Mouse (Mus musculus): ENCODE data around the gene Zdhhc16.

The Zdhhc16 gene

DNA sequence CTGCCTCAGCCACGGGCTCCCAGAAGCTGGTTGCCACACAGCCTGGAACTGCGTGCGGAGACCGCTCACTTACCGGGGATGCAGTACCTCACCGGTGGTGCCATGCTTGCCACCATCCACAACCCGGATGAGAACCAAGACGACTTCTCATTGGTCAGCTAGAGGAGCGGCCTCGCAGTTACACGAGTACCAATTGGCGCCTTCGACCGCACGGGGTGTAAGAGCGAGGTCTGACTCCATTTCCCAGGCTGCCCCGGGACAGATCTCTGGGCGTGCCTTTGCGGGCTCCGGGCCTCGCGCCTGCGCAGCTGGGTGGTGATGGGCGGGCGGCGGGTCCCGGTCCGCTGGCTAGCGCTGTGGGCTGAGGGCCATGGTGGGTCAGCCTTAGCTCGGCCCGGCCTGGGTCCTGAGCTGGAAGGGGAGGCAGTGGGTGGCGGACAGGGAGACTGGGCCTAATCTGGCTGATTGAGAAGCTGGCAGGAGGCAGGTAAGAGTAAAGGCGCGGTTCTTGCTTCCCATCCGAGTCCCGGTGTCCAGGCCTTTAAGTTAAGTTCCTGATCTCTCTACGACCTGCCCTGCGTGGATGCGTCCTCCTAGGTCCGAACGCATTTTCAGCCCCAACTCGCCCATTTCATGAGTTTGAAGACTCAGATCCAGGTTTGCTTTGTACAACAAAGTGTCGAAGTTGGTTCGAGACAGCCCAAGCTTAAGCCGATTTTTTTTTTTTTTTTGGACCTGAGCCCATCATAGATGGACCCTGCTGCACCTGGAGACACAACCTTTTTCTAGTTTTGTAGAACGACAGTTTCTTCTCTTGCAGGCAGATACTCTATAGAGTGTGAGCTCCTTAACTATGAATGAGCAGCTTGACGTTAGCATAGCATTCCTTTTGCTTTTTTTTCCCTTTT is at the start of gene Zdhhc16, which contains the start of gene Exosc1:
Zdhhc16 (plus strand) TSS at position 302 of the 908 bp plus-strand sequence.
Exosc1 (minus strand) TSS at position 245 of the 908 bp plus-strand sequence.
- in situ Hi-C loops (cut with MseI, MboI): no loop called here

DNA sequence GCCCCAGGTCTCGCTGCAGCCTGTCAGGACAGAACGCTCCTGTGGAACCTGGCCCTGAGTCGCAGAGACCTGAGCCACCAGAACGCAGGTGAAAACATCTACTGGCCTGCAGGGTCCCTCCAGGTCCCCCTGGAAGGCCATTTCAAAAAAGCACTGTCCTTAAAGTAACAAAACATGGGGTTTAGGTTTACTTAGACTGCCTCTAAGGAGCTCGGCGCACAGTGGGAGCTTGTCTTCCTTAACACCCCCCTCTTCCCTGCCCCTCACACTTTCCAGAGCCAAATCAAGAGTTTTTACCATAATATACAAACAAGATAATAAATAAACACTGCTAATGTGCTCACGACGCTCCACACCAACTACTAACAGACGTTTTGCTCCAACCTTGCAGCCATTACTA is 49.4 kb upstream of the Zdhhc16 start:
- in situ Hi-C loops (cut with MseI, MboI): no loop called here

GRCm38 (mm10) chr19:41888191-41888590 is 45.1 kb upstream of the Zdhhc16 start:
- in situ Hi-C loops (cut with MseI, MboI): no loop called here

GRCm38 (mm10) chr19:41894959-41895358 is 38.3 kb upstream of the Zdhhc16 start:
- in situ Hi-C loops (cut with MseI, MboI): no loop called here

GRCm38 (mm10) chr19:41895460-41896318 is 37.6 kb upstream of the Zdhhc16 start, which contains the start of gene Rrp12:
Gene Rrp12 (minus strand): TSS chr19:41896173.
- in situ Hi-C loops (cut with MseI, MboI): no loop called here

GRCm38 (mm10) chr19:41896319-41896711 is 37.0 kb upstream of the Zdhhc16 start:
- in situ Hi-C loops (cut with MseI, MboI): no loop called here

- in situ Hi-C loops (cut with MseI, MboI): no loop called here
These were observed 34.4 kb upstream of the Zdhhc16 start for GRCm38 (mm10) chr19:41898860-41899259.

GRCm38 (mm10) chr19:41900495-41901090 is 32.7 kb upstream of the Zdhhc16 start:
- in situ Hi-C loops (cut with MseI, MboI): no loop called here

DNA sequence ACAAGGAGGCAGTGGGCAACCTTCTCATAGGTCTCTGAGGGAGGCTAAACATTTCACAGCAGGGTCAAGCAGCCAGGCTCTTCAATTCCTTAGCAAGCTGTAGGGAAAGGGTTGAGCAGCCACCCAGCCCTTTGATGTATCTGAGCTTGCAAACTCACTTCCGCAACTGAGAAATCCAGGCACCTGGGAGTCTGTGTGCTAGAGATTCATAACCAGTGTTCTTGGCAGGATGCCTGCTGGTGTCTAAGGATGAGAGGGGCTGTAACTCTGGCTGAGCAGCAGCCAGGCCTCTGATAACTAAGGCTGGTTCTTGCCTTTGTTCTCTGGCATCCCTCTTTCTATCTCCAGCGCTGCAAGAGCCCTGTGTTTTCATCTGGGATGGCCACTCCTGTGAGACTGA is 31.6 kb upstream of the Zdhhc16 start:
- in situ Hi-C loops (cut with MseI, MboI): no loop called here

- in situ Hi-C loops (cut with MseI, MboI): no loop called here
These were observed 30.3 kb upstream of the Zdhhc16 start for GRCm38 (mm10) chr19:41902848-41903593.

DNA sequence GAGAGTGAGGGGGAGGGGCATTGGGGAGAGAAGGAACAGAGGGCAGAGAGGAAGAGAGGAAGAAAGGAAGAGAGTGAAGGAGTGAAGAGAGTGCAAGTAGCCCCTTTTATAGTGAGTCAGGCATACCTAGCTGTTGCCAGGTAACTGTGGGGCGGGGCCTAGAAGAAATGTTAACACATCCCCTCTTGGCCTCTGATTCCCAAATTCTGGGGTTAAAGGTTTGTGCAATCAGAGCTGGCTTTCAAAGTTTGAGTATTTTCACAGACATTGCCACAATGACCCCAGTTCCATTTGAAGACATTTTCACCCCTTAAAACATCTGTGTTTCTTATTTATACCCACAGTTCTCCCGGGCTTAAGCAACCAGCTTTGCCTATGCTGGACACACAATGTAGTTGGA is 28.0 kb upstream of the Zdhhc16 start:
- in situ Hi-C loops (cut with MseI, MboI): no loop called here

GRCm38 (mm10) chr19:41906311-41907078 is 26.8 kb upstream of the Zdhhc16 start:
- in situ Hi-C loops (cut with MseI, MboI): no loop called here

GRCm38 (mm10) chr19:41907079-41907760 is 26.1 kb upstream of the Zdhhc16 start:
- in situ Hi-C loops (cut with MseI, MboI): no loop called here

DNA sequence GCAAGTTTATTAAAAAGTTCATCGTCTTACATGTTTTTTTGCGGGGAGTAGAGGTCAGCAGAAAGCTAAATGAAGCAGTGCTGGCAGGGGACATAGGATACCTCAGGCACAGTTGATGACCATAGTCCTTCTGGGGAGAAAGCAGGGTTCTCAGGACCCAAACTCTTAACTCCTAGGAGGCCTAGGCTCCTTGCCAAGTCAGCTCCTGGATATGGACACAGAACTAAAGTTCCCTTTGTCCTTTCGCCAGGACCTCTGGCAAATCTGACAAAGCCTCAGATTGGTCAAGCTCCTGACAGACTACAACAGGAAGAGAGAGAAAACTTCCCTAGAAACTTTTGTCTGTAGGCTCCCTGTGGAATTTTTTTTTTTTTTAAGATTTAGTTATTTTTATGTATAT is 24.5 kb upstream of the Zdhhc16 start:
- in situ Hi-C loops (cut with MseI, MboI): no loop called here

DNA sequence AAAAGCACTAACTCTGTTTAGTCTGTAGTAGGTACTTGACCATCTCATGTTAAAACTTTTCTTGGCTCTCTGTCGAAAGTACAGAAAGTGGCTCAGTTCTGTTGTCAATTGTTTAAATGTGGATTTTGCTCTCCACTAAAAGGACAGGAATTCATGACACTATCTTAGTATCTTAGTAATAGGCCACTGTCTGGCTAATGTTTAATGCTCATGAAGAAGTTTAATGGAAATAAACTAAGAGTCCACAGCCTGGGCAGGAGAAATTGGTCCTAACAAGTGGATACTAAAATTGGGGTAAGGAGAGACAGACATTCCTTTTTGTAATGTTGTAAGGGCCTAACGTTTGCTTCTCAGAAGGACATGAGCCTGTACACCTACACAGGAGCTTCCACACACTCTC is 22.9 kb upstream of the Zdhhc16 start:
- in situ Hi-C loops (cut with MseI, MboI): no loop called here

DNA sequence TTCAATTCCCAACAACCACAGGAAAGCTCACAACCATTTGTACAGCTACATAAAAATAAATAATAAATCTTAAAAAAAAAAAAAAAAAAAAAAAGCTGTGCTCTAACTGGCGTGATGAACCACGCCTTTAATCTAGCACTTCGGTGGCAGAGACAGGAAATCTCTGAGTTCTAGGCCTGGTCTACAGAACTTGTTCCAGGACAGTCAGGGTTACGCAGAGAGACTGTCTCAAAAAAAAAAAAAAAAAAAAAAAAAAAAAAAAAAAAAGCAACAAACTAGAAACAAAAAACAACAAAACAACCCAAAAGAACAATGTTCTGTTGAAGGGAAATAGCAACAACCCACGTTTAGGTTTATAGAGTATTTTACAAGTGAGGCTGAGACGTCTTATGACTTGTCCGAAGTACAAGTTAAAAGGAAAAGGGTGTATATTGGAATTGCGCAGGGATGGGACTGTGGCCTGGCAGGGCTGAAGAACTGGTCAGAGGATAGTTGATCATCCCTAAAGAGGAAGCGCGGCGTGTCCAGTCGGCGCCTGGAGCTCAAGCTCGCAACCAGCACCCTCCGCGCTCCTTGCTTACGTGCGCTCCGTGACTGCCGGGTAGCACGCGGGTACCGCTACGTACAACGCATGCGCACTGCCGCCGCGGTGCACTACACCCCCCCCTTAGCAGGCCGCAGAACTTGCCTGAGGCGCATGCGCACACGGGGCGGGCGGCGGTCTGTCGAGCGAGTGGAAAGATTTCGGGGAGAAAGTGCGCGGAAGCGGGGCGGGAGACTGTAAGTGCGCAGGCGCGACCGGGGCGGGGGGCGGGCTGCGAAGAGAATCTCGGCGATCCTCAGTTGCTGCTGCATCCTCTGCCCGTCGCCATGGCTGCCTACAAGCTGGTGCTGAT is 21.9 kb upstream of the Zdhhc16 start, which contains the start of gene Pgam1:
Pgam1 (plus strand) TSS at position 746 of the 896 bp plus-strand sequence.
- in situ Hi-C loops (cut with MseI, MboI): no loop called here

GRCm38 (mm10) chr19:41912121-41913080 is 20.9 kb upstream of the Zdhhc16 start:
- in situ Hi-C loops (cut with MseI, MboI): no loop called here
